Mouse (Mus musculus) midbrain, postnatal 0 days (tissue): Measurements from ENCODE around the gene Atp1a2. TPM values are rescaled to one million over a fixed set of nuclear protein-coding genes. Genes with fewer than 3 reads are reported as not detected.

Source experiments
- ATAC-seq: fragments of 200-750 bp; cut with Nextera tagmentation; 2 replicates; pipeline ENCODE4 v1.8.0; 2017; ENCODE audit warnings: moderate number of reproducible peaks, mild to moderate bottlenecking, moderate TSS enrichment, moderate library complexity; ENCODE audit not compliant: low FRiP score
- DNase-seq: peaks from one replicate; pipeline ENCODE4 v3.0.0-alpha.2; 2015; ENCODE audit warnings: low spot score
- H3K27ac ChIP-seq: fragments of 300-500 bp; sonication (generic); 2 replicates; pipeline ENCODE4 v1.5.1; 2014; ENCODE audit warnings: low read depth, mild to moderate bottlenecking, low read length, mixed read lengths
- H3K27me3 ChIP-seq: fragments of 300-500 bp; sonication (generic); 2 replicates; pipeline ENCODE4 v1.6.1; 2014; ENCODE audit warnings: low read length, control low read depth, mixed read lengths; ENCODE audit not compliant: insufficient read depth
- H3K36me3 ChIP-seq: fragments of 300-500 bp; sonication (generic); 2 replicates; pipeline ENCODE4 v1.6.1; 2014; ENCODE audit warnings: low read length, control low read depth, mixed read lengths; ENCODE audit not compliant: insufficient read depth
- H3K4me1 ChIP-seq: fragments of 300-500 bp; sonication (generic); 2 replicates; pipeline ENCODE4 v1.6.1; 2014; ENCODE audit warnings: mild to moderate bottlenecking, control low read depth, antibody characterized with exemption, low read length, mixed read lengths; ENCODE audit not compliant: insufficient read depth
- H3K4me2 ChIP-seq: fragments of 300-500 bp; sonication (generic); 2 replicates; pipeline ENCODE4 v1.6.1; 2014; ENCODE audit warnings: low read depth, mild to moderate bottlenecking, low read length, mixed read lengths; ENCODE audit not compliant: poor library complexity, severe bottlenecking
- H3K4me3 ChIP-seq: fragments of 300-500 bp; sonication (generic); 2 replicates; pipeline ENCODE4 v1.5.1; 2014; ENCODE audit warnings: low read depth, mild to moderate bottlenecking, low read length, moderate library complexity
- H3K9ac ChIP-seq: fragments of 300-500 bp; sonication (generic); replicated peaks from 2 replicates; pipeline ENCODE4 v1.6.1; 2014; ENCODE audit warnings: mild to moderate bottlenecking, low read length, moderate library complexity, mixed read lengths; ENCODE audit not compliant: poor library complexity, severe bottlenecking
- H3K9me3 ChIP-seq: fragments of 300-500 bp; sonication (generic); 2 replicates; pipeline ENCODE4 v1.6.1; 2016; ENCODE audit warnings: low read length, control low read depth
- CTCF ChIP-seq: IDR thresholded peaks from 2 replicates; pipeline ENCODE4 v1.5.1; 2016; ENCODE audit warnings: antibody characterized with exemption, mild to moderate bottlenecking
- WGBS: fragments of 180-500 bp; shearing (Covaris S2); extraction: QIAGEN DNeasy Blood & Tissue Kit; methylation state at CpG from one replicate; pipeline ENCODE4 v1.1.7; 2014; 5-methylcytosine and 5-hydroxymethylcytosine counted together
- polyA plus RNA-seq: library from polyadenylated mRNA; unstranded; fragments of >200 nt; fragmentation: Nextera tagmentation; extraction: Ambion mirVana; gene quantifications from 2 replicates; pipeline ENCODE4 v1.2.1, GENCODE M21; 2015
- total RNA-seq: library from RNA; depleted of rRNA; stranded (reverse); fragments of >200 nt; gene quantifications from 2 replicates; pipeline ENCODE4 v1.2.3, GENCODE M21; 2014; rRNA removed

Atp1a2 gene
- total and polyA plus RNA-seq, 2 experiments from 2014 or later = 94.4 to 398 TPM

DNA sequence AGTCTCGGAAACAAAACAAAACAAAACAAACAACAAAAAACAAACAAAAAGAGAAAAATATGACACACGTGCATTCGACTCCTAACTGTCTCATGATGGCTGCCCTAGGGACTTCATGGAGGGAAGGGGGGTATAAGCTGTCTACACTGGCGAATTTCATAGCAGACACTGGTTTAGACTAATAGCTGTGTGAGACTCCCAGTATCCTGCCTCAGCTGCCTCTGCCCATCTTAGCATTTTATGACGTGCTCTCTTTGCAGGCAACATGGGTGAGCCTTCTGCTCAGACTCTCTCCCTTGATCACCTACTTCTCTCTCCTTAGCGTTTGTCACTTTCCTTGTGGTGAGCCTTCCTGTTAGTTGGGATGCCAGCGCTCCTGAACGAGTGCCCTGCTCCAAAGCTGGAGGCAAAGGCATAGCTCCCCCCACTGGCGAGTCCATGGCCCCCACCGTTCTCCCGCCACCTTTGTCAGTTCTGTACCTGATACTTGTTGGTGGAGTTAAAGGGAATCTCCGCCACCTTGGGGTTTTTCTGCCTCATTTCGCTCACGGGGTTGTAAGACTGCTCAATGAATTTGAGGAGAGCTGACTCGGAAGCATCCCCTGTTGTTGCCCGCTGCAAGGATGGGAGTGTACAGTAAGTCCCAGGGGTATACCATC lies 54.2 kb downstream of the Atp1a2 start:
- Histone ChIP-seq H3K36me3 (no peaks in the 10 kb centered on the region), H3K9ac (no peak overlapping the region), H3K4me1 (no peaks in the 10 kb centered on the region), H3K9me3 (no peaks in the 10 kb centered on the region), H3K27ac (no peak overlapping the region), H3K27me3 (no peaks in the 10 kb centered on the region), H3K4me3 (no peak overlapping the region), H3K4me2 (no peak overlapping the region)
- WGBS = 31% methylated on average over 16 of the region's 16 CpGs
- TF ChIP-seq CTCF = peak; percentile 29
- DNase-seq (no peak), ATAC-seq (no peak)

DNA sequence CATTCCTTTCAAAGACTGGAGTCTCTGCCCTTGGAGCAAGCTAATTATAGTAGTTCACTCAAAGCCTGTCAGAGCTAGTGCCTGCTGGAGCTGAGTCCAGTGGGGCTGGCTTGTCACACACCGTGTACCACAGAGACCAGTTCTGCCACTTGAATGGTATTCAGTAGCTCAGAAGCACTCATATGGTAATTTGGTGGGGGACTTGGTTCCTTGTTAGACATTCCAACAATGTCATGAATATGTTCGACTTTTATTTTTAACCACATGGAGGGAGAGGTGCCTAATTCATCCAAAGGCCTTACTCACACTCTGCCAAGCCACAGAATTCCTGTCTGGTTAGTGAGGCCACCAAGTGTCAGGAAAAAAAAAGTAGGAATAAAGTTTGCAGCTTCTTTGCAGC lies 55.5 kb downstream of the Atp1a2 start:
- H3K9me3 ChIP-seq = no peaks in the 10 kb centered on the region
- no peak overlapping the region for H3K27ac ChIP-seq
- ATAC-seq (peak; percentile 72; the same call in 1 of the 2 replicates), DNase-seq (peak; percentile 60)
- no peak for TF ChIP-seq CTCF
- no peak overlapping the region for H3K4me3 ChIP-seq
- no peaks in the 10 kb centered on the region for H3K36me3 ChIP-seq
- no peaks in the 10 kb centered on the region for H3K4me1 ChIP-seq
- WGBS = 13% methylated on average over 2 of the region's 2 CpGs
- no peaks in the 10 kb centered on the region for H3K27me3 ChIP-seq
- no peak overlapping the region for H3K9ac ChIP-seq
- no peak overlapping the region for H3K4me2 ChIP-seq

DNA sequence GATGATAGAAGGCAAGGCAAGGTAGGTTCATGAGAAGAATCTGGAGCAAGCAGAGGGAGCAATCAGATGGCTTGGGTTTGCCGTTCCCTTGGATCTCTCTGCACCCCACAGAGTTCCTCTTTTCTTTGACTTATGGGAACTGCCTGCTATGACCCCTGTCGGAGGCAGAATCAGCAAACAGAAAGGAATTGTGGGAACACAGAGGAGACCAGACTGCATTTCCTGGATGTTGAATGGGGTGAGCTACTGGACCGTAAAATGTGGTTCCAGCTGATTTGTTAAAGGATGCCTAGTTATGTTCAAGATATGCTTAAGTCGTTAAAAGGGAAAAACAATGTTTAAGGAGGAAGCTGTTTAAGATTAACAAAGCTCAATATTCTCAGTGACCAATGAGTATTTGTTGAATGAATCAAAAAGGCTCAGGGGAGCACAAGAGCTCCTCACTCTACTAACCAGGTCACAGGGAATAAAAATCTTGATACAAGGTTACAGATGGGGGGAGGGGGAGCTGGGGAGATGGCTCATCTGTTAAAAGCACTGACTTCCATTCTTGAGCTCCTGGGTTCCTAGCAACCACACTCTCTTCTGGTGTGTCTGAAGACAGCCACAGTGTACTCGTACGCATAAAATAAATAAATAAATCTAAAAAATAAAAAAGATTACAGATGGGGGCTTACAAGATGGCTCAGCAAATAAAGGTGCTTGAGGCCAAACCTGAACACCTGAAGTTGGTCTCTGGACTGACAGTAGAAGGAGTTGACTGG lies 56.7 kb downstream of the Atp1a2 start:
- 27% methylated on average over 6 of the region's 6 CpGs for WGBS
- DNase-seq (no peak), ATAC-seq (no peak)
- no peak for TF ChIP-seq CTCF
- Histone ChIP-seq H3K27me3 (no peaks in the 10 kb centered on the region), H3K27ac (no peak overlapping the region), H3K4me2 (no peak overlapping the region), H3K36me3 (no peaks in the 10 kb centered on the region), H3K9ac (no peak overlapping the region), H3K4me1 (no peaks in the 10 kb centered on the region), H3K4me3 (no peak overlapping the region), H3K9me3 (no peaks in the 10 kb centered on the region)

DNA sequence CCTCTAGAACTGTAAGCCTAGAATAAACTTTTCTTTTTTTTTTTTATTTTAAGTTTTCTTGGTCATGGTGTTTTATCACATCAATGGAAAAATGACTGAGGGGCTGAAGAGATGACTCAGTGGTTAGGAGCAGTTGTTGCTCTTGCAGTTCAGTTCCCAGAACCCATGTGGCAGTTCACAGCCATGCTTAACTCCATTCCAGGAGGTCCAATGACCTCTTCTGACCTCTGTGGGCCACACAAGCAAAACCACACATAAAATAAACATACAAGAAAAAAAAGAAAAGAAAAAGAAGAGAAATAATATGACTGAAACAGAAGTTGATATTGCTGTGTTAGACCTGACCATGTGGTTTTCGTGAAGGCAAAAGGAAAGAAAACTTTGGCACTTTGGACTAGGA lies 68.6 kb downstream of the Atp1a2 start:
- no peak for TF ChIP-seq CTCF
- Histone ChIP-seq H3K9me3 (no peaks in the 10 kb centered on the region), H3K4me2 (no peak overlapping the region), H3K4me3 (no peak overlapping the region), H3K27ac (no peak overlapping the region), H3K9ac (no peak overlapping the region), H3K27me3 (no peaks in the 10 kb centered on the region), H3K36me3 (no peaks in the 10 kb centered on the region), H3K4me1 (no peaks in the 10 kb centered on the region)
- WGBS = 93% methylated on average over 1 of the region's 1 CpGs
- ATAC-seq (no peak), DNase-seq (no peak)

DNA sequence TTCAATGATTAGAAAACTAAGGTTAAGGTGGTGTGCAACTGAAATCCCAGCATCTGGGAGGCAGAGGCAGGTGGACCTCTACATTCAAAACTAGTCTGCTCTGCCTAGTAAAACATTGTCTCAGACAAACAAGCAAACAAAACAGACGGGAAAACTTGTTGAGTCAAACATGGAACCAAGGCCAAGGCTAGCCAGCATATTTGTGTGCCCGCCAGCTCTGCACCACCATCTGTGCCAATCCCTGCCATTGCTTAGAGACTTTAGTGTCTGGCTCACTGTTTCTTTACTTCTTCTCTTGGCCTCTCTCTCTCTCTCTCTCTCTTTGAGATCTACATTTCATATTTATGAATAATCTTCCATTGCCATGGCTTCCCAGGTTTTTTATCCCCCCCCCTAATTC lies 69.7 kb downstream of the Atp1a2 start:
- 73% methylated on average over 2 of the region's 2 CpGs for WGBS
- Histone ChIP-seq H3K4me2 (no peak overlapping the region), H3K27ac (no peak overlapping the region), H3K27me3 (no peaks in the 10 kb centered on the region), H3K4me1 (no peaks in the 10 kb centered on the region), H3K36me3 (no peaks in the 10 kb centered on the region), H3K9ac (no peak overlapping the region), H3K9me3 (no peaks in the 10 kb centered on the region), H3K4me3 (no peak overlapping the region)
- no peak for TF ChIP-seq CTCF
- DNase-seq (no peak), ATAC-seq (no peak)

Other genes with a start within 250 kb of the Atp1a2 start
- gene Nhlh1, start 240.5 kb downstream of the Atp1a2 start, total RNA-seq = 0.38 and 3.6 TPM in 2 replicates
- gene Nhlh1, start 240.5 kb downstream of the Atp1a2 start, polyA plus RNA-seq = 0.12 TPM in 1 of 2 replicates, not detected in the other
- gene Copa, start 215.5 kb downstream of the Atp1a2 start, total RNA-seq = 207 and 225 TPM in 2 replicates
- gene Copa, start 215.5 kb downstream of the Atp1a2 start, polyA plus RNA-seq = 149 and 155 TPM in 2 replicates
- gene Ncstn, start 215.3 kb downstream of the Atp1a2 start, total RNA-seq = 70.3 and 78.7 TPM in 2 replicates
- 93.3 and 93.7 TPM in 2 replicates for gene Ncstn, start 215.3 kb downstream of the Atp1a2 start, polyA plus RNA-seq
- 154 and 200 TPM in 2 replicates for gene Pex19, start 171.3 kb downstream of the Atp1a2 start, total RNA-seq
- gene Pex19, start 171.3 kb downstream of the Atp1a2 start, polyA plus RNA-seq = 140 and 146 TPM in 2 replicates
- gene Dcaf8, start 150.0 kb downstream of the Atp1a2 start, total RNA-seq = 64.6 and 72.8 TPM in 2 replicates
- gene Dcaf8, start 150.0 kb downstream of the Atp1a2 start, polyA plus RNA-seq = 66.8 and 67.6 TPM in 2 replicates
- 311 and 342 TPM in 2 replicates for gene Pea15a, start 91.3 kb downstream of the Atp1a2 start, total RNA-seq
- 501 and 555 TPM in 2 replicates for gene Pea15a, start 91.3 kb downstream of the Atp1a2 start, polyA plus RNA-seq
- gene Casq1, start 78.2 kb downstream of the Atp1a2 start, total RNA-seq = 0.99 TPM in 1 of 2 replicates, not detected in the other
- gene Casq1, start 78.2 kb downstream of the Atp1a2 start, polyA plus RNA-seq = 1.3 and 2.2 TPM in 2 replicates
- gene Atp1a4, start 39.6 kb downstream of the Atp1a2 start, total RNA-seq = 0.05 and 0.14 TPM in 2 replicates
- gene Atp1a4, start 39.6 kb downstream of the Atp1a2 start, polyA plus RNA-seq = 0.05 TPM in 1 of 2 replicates, not detected in the other
- gene Igsf8, start 36.4 kb downstream of the Atp1a2 start, total RNA-seq = 114 and 115 TPM in 2 replicates
- gene Igsf8, start 36.4 kb downstream of the Atp1a2 start, polyA plus RNA-seq = 79.6 and 88.8 TPM in 2 replicates
- 13.9 and 14.1 TPM in 2 replicates for gene Kcnj9, start 31.3 kb upstream of the Atp1a2 start, total RNA-seq
- 5.8 and 6.7 TPM in 2 replicates for gene Kcnj9, start 31.3 kb upstream of the Atp1a2 start, polyA plus RNA-seq
- 6.1 and 6.6 TPM in 2 replicates for gene Kcnj10, start 43.1 kb upstream of the Atp1a2 start, total RNA-seq
- 3.6 and 3.9 TPM in 2 replicates for gene Kcnj10, start 43.1 kb upstream of the Atp1a2 start, polyA plus RNA-seq
- 11.5 and 16.4 TPM in 2 replicates for gene Pigm, start 78.5 kb upstream of the Atp1a2 start, total RNA-seq
- gene Pigm, start 78.5 kb upstream of the Atp1a2 start, polyA plus RNA-seq = 2.2 and 2.6 TPM in 2 replicates
- gene Slamf9, start 177.3 kb upstream of the Atp1a2 start, total RNA-seq = 0.19 and 0.38 TPM in 2 replicates
- gene Slamf9, start 177.3 kb upstream of the Atp1a2 start, polyA plus RNA-seq = 0.20 and 0.29 TPM in 2 replicates
- 40.6 and 53.9 TPM in 2 replicates for gene Igsf9, start 183.7 kb upstream of the Atp1a2 start, total RNA-seq
- gene Igsf9, start 183.7 kb upstream of the Atp1a2 start, polyA plus RNA-seq = 25.0 and 29.0 TPM in 2 replicates
- 36.3 and 41.6 TPM in 2 replicates for gene Tagln2, start 202.0 kb upstream of the Atp1a2 start, total RNA-seq
- 36.7 and 41.8 TPM in 2 replicates for gene Tagln2, start 202.0 kb upstream of the Atp1a2 start, polyA plus RNA-seq
- 3.1 and 6.3 TPM in 2 replicates for gene Cfap45, start 222.7 kb upstream of the Atp1a2 start, total RNA-seq
- gene Cfap45, start 222.7 kb upstream of the Atp1a2 start, polyA plus RNA-seq = 3.9 and 5.4 TPM in 2 replicates